Mouse (Mus musculus): ENCODE measurements around the gene Mrgprh.

GRCm38 (mm10) chr17:12875734-12876133 lies at the start of gene Mrgprh:
- no peak for TF ChIP-seq CTCF (IDR thresholded peaks at IDR 0.05)
- TF ChIP-seq EP300 (IDR thresholded peaks at IDR 0.05), result no peak
